Mouse (Mus musculus): ENCODE measurements around the gene Col2a1. TPM values are rescaled to one million over a fixed set of nuclear protein-coding genes. Genes with fewer than 3 reads are reported as not detected.

Gene Col2a1
- polyA plus RNA-seq, 1 experiment from 2014 or later: 885 TPM

DNA sequence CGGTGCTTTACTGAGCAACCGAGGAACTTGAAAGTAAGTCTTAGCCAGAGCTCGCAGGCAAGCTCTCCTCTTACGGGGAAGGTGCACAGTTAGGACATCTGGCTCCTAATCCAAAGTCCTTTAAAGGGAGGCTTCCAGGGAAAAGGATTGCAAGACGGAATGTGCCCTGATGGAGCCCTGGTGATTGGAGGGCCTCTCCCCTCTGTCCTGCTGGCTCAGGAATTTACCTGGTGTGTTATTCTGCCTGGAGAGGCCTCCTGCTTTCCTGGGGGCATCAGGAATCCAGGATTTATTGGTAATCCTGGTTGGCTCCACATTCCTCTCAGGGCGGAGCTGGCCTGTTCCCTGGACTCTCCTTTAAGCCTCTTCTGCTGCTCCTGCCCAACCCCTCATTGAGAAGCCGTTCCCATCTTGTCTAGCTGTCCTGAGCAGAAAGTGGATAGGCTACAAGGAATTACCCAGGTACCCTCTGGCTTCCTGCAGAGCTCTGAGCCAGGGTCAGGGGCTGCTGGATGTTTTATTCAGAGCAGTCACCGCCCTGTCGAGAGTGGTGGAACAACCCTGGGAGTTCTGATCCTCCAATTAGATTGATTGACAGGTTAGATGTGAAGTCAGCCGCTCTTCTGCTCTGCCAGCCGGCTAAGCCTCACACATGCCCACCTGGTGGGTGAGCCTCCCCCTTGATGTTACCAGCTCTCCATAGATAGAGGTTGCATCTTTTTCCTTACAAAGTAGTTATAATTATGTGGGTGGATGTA is 31.1 kb downstream of the Col2a1 start:
- 29% methylated on average over 11 of the region's 11 CpGs for whole genome bisulfite sequencing
- ATAC-seq (ENCODE audit: insufficient number of reproducible peaks, low FRiP score, low TSS enrichment, low read depth): 0 out of 2 replicates have a peak, but pooled peaks have one; percentile 11
- Histone ChIP-seq H3K4me1 (peaks cover 9% of the 10 kb centered on the region), H3K27me3 (no peaks in the 10 kb centered on the region), H3K4me2 (no peak overlapping the region), H3K36me3 (peaks cover 25% of the 10 kb centered on the region), H3K4me3 (no peak overlapping the region), H3K9ac (no peak overlapping the region), H3K27ac (0 out of 2 replicates have a peak overlapping the region, but pooled peaks have one; percentile 0), H3K9me3 (no peaks in the 10 kb centered on the region)

DNA sequence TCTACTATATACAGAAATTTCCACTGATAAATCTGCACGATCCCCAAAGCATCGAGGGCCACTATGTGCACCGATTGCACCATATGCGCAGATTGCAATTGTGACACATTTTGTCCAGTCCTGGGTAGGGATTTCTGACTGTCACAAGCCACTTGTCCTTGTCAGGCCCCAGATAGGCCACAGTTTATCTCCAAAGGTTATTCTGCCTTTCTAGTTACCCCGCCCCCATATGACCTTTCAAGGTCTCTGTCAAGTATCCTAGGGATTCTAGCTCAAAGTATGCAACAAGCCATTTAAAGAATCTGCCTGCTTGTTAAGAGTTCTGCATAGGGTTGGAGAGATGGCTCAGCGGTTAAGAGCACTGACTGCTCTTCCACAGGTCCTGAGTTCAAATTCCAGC is 31.9 kb downstream of the Col2a1 start:
- Histone ChIP-seq H3K4me3 (no peak overlapping the region), H3K27me3 (no peaks in the 10 kb centered on the region), H3K27ac (no peak overlapping the region), H3K4me1 (peaks cover 9% of the 10 kb centered on the region), H3K36me3 (peaks cover 21% of the 10 kb centered on the region), H3K4me2 (no peak overlapping the region), H3K9me3 (no peaks in the 10 kb centered on the region), H3K9ac (no peak overlapping the region)
- WGBS: 93% methylated on average over 6 of the region's 6 CpGs
- no peak for ATAC-seq (ENCODE audit: insufficient number of reproducible peaks, low FRiP score, low TSS enrichment, low read depth)

DNA sequence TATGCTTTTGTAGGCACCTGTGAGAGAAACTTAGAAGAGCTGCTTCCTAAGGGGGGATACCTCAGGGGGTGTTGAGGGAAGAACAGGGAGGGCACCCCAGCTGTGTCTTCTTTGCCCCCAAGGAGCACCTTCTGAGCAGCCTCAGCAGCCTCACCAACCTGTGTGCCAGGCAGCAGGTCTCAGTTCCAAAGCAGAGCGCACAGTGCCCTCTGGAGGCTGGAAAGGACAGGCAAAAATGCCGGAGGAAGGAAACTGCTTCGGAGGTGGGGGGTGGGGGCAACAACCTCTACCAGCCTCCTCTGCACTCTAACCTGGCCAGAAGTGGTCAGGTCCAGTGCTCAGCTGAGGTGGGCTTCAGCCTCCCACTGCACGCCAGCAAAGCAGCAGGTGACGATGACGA is 34.2 kb downstream of the Col2a1 start:
- Histone ChIP-seq H3K9ac (no peak overlapping the region), H3K36me3 (peaks cover 4% of the 10 kb centered on the region; the same call in 1 of the 2 replicates), H3K4me3 (no peak overlapping the region), H3K27ac (no peak overlapping the region), H3K4me1 (peaks cover 12% of the 10 kb centered on the region), H3K27me3 (no peaks in the 10 kb centered on the region), H3K4me2 (no peak overlapping the region), H3K9me3 (no peaks in the 10 kb centered on the region)
- no peak for ATAC-seq (ENCODE audit: insufficient number of reproducible peaks, low FRiP score, low TSS enrichment, low read depth)
- 43% methylated on average over 6 of the region's 6 CpGs for WGBS

DNA sequence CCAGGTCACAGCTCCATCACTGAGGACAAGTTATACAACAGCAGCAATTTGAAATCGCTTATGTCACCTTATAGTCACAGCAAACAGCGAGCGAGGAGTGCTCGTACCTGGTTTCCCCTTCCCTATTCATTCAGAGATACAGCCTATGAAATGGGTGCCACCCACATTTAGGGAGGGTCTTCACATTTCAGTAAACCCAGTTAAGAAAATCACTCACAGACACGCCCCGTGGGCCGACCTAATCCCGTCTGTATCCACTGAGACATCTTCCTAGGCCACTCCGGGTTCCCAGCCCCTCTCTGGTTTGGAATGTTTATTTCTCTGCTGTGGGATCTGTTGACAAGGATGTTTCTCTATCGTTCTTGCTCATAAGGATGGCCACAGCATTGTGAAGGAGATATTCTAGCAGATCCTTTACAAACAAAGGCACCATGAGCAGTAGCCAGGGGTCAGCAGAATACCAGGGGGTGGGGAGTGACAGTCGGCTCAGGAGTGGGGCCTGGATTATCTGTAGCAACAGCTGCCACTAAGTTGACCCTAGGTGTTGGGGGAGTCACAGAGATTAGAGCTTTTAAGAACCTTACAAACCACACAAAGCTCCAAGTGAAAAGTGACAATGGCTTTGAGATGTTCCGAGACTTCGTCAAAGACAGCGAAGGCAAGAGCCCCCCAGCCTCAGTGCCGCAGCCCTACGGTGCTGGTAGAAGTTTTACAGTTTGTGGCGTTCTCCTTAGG is 39.0 kb downstream of the Col2a1 start:
- Histone ChIP-seq H3K4me3 (no peak overlapping the region), H3K9ac (no peak overlapping the region), H3K4me1 (peaks cover 15% of the 10 kb centered on the region), H3K27me3 (no peaks in the 10 kb centered on the region), H3K36me3 (peaks cover 4% of the 10 kb centered on the region; the same call in 1 of the 2 replicates), H3K4me2 (peak overlapping the region; percentile 80; the same call in 1 of the 2 replicates), H3K27ac (no peak overlapping the region), H3K9me3 (no peaks in the 10 kb centered on the region)
- ATAC-seq (ENCODE audit: insufficient number of reproducible peaks, low FRiP score, low TSS enrichment, low read depth): no peak
- 73% methylated on average over 17 of the region's 17 CpGs for WGBS

DNA sequence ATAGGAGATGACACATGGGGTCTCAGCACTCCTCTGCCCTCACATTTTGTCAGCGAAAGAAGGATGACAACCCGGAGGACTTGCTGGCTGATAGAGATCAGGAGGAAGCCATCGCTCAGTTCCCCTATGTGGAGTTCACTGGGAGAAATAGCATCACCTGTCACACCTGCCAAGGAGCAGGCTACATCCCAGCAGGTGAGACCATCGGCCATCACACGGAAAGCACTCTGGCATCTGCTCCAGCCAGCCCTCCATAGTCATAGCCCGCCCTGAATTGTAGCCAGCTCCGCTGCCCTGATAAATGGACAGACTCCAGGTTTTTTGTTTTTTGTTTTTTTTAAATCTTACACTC is 39.7 kb downstream of the Col2a1 start:
- peak overlapping the region; percentile 74 for H3K9ac ChIP-seq
- peaks cover 4% of the 10 kb centered on the region; the same call in 1 of the 2 replicates for H3K36me3 ChIP-seq
- no peaks in the 10 kb centered on the region for H3K27me3 ChIP-seq
- peaks cover 11% of the 10 kb centered on the region for H3K4me1 ChIP-seq
- 23% methylated on average over 7 of the region's 7 CpGs for WGBS
- H3K4me3 ChIP-seq: peak overlapping the region; percentile 70
- no peak overlapping the region for H3K27ac ChIP-seq
- H3K9me3 ChIP-seq: no peaks in the 10 kb centered on the region
- peak overlapping the region; percentile 80 for H3K4me2 ChIP-seq
- ATAC-seq (ENCODE audit: insufficient number of reproducible peaks, low FRiP score, low TSS enrichment, low read depth): no peak

DNA sequence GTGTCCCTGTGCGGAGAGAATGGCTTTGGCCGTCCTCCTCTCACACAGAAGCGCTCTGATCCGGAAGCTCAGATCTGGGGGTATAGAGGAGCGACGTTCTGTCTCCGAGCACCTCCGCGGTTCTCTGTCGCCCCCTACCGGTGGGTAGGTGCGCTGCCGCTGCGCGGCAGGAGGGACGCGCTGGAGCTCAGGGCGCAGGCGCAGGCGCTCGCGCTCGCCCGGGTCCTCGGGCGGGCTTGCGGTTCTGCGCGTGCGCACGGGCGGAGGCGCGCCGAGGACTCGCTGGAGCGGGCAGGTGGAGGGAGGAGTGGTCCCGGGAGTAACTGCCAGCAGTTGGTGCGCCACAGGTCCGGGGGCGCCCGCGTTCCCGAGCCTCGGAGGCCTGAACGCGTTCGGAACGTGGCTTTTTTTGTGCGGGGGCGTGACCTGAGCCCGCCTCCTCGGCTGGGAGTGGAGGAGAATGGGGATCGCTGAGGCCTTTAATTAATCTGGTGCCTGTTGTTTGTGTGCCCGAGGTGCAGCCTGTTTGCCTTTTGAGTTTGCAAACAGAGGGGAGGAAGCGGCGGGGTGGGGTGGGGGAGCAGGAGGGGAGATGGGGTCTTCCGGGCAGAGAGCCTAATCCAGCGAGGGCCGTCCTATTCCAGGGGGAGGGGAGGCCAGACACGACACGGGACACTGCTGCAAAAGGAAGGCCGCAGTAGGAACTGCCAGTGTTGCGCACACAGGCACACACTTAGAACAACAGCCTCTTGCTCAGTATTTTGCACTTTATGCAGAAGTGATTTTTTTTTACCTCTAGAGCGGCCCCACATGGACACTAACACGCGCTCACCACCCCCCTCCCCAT is 40.3 kb downstream of the Col2a1 start, which contains the start of gene Tmem106c:
Gene Tmem106c, plus strand, starts transcription at position 212 of the 847 bp plus-strand sequence.
- H3K36me3 ChIP-seq: peaks cover 4% of the 10 kb centered on the region; the same call in 1 of the 2 replicates
- WGBS: under 1% methylated on average over 61 of the region's 67 CpGs
- ATAC-seq (ENCODE audit: insufficient number of reproducible peaks, low FRiP score, low TSS enrichment, low read depth): peak; percentile 95

DNA sequence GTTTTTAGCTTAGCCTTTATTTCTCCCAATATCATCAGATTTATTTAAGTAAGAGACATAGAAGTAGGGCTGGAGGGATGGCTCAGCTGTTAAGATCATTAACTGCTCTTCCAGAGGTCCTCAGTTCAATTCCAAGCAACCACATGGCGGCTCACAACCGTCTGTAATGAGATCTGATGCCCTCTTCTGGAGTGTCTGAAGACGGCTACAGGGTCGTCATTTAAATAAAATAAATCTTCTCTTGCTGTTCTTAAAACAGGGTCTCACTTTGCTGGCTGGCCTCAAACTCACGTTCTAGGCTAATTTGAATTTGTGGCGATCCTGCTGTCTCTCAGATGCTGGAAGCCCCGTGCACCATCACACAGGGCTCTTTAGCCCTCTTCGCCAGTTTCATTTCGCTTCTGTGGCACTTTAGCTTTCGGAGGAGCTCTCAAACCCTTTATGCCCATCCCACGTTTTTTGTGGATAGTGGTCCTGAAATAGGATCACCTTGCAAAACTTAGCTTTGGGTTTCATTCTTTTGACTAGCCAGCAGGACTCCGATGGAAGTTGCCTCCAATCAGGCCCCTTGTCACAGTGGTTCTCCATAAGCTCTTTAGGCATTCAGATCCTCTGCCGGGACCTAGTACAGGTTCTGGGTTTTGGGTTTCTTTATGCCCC is 41.0 kb downstream of the Col2a1 start:
- H3K27ac ChIP-seq: peak overlapping the region; percentile 67
- H3K4me1 ChIP-seq: peaks cover 11% of the 10 kb centered on the region
- no peaks in the 10 kb centered on the region for H3K27me3 ChIP-seq
- 12% methylated on average over 13 of the region's 13 CpGs for WGBS
- ATAC-seq (ENCODE audit: insufficient number of reproducible peaks, low FRiP score, low TSS enrichment, low read depth): no peak
- peak overlapping the region; percentile 43 for H3K9ac ChIP-seq
- H3K4me3 ChIP-seq: peak overlapping the region; percentile 70
- H3K9me3 ChIP-seq: no peaks in the 10 kb centered on the region
- peaks cover 4% of the 10 kb centered on the region; the same call in 1 of the 2 replicates for H3K36me3 ChIP-seq
- H3K4me2 ChIP-seq: peak overlapping the region; percentile 80

More for the DNA sequence above, 40.3 kb downstream of the Col2a1 start, which contains the start of gene Tmem106c:
- Histone ChIP-seq H3K4me1 (peaks cover 11% of the 10 kb centered on the region), H3K9me3 (no peaks in the 10 kb centered on the region), H3K4me2 (peak within 1 kb of the TSS; percentile 80), H3K9ac (peak within 1 kb of the TSS; percentile 74), H3K4me3 (peak within 1 kb of the TSS; percentile 70), H3K27ac (peak within 1 kb of the TSS; percentile 69), H3K27me3 (no peaks in the 10 kb centered on the region)

DNA sequence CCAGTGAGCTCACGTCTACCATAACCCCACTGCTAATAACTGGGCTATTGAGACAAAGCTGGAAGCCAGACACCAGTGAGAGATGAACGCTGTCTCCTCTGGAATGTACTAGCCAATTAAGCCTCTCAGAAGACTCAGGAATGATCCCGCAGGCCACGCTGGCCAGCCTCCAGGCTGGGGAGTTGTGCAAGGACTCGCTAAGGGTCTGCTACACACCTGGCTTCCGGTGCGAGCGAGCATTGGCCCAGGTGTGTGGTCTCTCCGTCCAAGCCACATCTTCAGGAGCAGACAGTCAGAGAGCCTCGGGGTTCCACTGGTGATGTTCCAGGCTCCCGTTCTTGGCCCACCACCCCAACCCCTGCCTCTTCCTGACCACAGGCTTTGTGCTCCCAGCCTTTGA is 48.1 kb downstream of the Col2a1 start:
- Histone ChIP-seq H3K27ac (no peak overlapping the region), H3K9ac (no peak overlapping the region)
- 50% methylated on average over 11 of the region's 11 CpGs for WGBS

DNA sequence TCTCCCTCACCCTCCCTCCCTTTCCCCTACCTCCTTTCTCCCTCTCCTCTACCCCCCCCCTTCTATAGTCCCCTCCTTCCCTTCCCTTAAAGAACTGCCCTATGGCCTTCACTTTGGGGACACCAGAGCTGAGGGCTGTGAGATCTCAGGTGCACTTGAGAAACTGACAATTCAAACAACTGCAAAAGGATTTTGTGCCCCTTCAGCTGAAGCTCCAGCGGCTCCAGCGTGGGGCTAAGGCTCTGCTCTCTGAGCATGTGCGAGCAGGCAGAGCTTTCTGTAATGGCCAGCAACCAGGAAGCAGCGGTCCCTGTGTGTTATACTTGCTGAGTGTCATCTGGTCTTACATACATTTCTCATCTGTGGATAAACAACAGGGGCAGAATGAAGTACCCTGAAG is 48.8 kb downstream of the Col2a1 start:
- ATAC-seq (ENCODE audit: insufficient number of reproducible peaks, low FRiP score, low TSS enrichment, low read depth): no peak
- H3K4me1 ChIP-seq: peaks cover 18% of the 10 kb centered on the region
- H3K27me3 ChIP-seq: no peaks in the 10 kb centered on the region
- no peaks in the 10 kb centered on the region for H3K36me3 ChIP-seq
- H3K4me2 ChIP-seq: no peak overlapping the region
- H3K9me3 ChIP-seq: no peaks in the 10 kb centered on the region
- no peak overlapping the region for H3K27ac ChIP-seq
- no peak overlapping the region for H3K4me3 ChIP-seq
- no peak overlapping the region for H3K9ac ChIP-seq
- 22% methylated on average over 4 of the region's 4 CpGs for WGBS

More for the DNA sequence above, 48.1 kb downstream of the Col2a1 start:
- no peak for ATAC-seq (ENCODE audit: insufficient number of reproducible peaks, low FRiP score, low TSS enrichment, low read depth)
- H3K36me3 ChIP-seq: no peaks in the 10 kb centered on the region
- H3K9me3 ChIP-seq: no peaks in the 10 kb centered on the region
- H3K4me3 ChIP-seq: no peak overlapping the region
- peaks cover 18% of the 10 kb centered on the region for H3K4me1 ChIP-seq
- no peak overlapping the region for H3K4me2 ChIP-seq
- H3K27me3 ChIP-seq: no peaks in the 10 kb centered on the region

DNA sequence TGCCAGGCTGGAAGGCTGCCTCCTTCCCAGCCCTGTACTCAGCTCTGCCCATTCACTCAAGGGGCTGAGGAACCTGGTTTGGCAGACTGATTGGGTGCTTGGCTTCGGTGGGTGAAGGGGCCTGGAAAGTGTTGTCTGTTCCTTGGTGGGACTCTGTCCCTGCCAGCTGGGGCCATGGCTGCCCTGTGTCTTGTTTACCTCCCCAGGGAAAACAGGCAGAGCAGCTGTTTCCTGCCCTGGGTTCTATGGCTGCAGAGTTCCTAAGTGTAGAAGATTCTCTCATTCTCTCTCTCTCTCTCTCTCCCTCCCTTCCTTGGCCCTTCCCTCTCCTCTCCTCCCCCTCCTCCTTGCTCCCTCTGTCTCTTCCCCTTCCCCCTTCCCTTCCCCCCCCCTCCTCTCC is 49.2 kb downstream of the Col2a1 start:
- H3K27me3 ChIP-seq: no peaks in the 10 kb centered on the region
- no peak overlapping the region for H3K4me2 ChIP-seq
- H3K9ac ChIP-seq: no peak overlapping the region
- H3K27ac ChIP-seq: no peak overlapping the region
- no peak overlapping the region for H3K4me3 ChIP-seq
- no peak for ATAC-seq (ENCODE audit: insufficient number of reproducible peaks, low FRiP score, low TSS enrichment, low read depth)
- WGBS: 65% methylated on average over 1 of the region's 1 CpGs
- peaks cover 19% of the 10 kb centered on the region for H3K4me1 ChIP-seq
- no peaks in the 10 kb centered on the region for H3K9me3 ChIP-seq
- H3K36me3 ChIP-seq: no peaks in the 10 kb centered on the region

DNA sequence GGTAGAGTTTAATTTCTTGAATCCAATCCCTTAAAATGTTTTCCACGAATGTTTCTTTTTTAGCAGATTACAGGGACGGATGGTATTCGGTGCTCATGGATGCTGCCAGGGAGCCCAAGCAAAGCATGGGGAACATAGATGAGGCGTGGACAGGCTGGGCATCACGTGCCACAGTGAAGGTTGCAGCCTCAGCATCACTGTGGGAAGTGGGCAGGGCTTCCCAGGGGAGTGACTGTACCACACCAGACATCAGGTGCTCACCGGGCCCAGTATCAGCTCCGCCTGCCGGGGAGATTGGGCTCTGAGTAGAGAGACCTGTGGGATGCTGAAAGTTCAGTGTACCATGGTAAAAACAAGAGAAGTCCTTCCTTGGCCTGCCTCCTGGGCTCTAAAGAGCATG is 49.8 kb downstream of the Col2a1 start:
- Histone ChIP-seq H3K36me3 (no peaks in the 10 kb centered on the region), H3K9ac (no peak overlapping the region), H3K27ac (no peak overlapping the region), H3K4me2 (no peak overlapping the region), H3K9me3 (no peaks in the 10 kb centered on the region), H3K27me3 (no peaks in the 10 kb centered on the region), H3K4me3 (no peak overlapping the region), H3K4me1 (peaks cover 25% of the 10 kb centered on the region)
- ATAC-seq (ENCODE audit: insufficient number of reproducible peaks, low FRiP score, low TSS enrichment, low read depth): no peak
- 83% methylated on average over 8 of the region's 8 CpGs for WGBS

Data from limb, embryonic 15.5 days (tissue).